Mouse (Mus musculus): ENCODE measurements around the gene Col6a5.

Col6a5 gene

GRCm38 (mm10) chr9:105827791-105828385 lies 132.6 kb downstream of the Col6a5 start, which contains the start of gene Col6a6:
Col6a6 (minus strand) TSS chr9:105828160.
- DNase-seq (ENCODE audit: low read depth, low spot score) = no peak

GRCm38 (mm10) chr9:105827076-105827647 lies 133.3 kb downstream of the Col6a5 start:
- no peak for DNase-seq (ENCODE audit: low read depth, low spot score)

- DNase-seq (ENCODE audit: low read depth, low spot score) = no peak
Measured at GRCm38 (mm10) chr9:105820711-105821110, 139.7 kb downstream of the Col6a5 start.

GRCm38 (mm10) chr9:105819155-105819709 lies 141.2 kb downstream of the Col6a5 start:
- no peak for DNase-seq (ENCODE audit: low read depth, low spot score)

GRCm38 (mm10) chr9:105814436-105814835 lies 146.0 kb downstream of the Col6a5 start:
- DNase-seq (ENCODE audit: low read depth, low spot score) = no peak

- DNase-seq (ENCODE audit: low read depth, low spot score) = no peak
Measured at GRCm38 (mm10) chr9:105811458-105811857, 149.0 kb downstream of the Col6a5 start.

- no peak for DNase-seq (ENCODE audit: low read depth, low spot score)
Measured at GRCm38 (mm10) chr9:105808920-105809505, 151.4 kb downstream of the Col6a5 start.

All from CD4-positive, CD25-positive, alpha-beta regulatory T cell, adult 2 months (primary cell).